Mouse (Mus musculus) cerebral cortex, adult 2 months (tissue): ENCODE measurements around the gene Thsd4.

Experiments used
- WGBS: fragments of 180-500 bp; shearing (Covaris S2); methylation state at CpG from one replicate; pipeline ENCODE4 v1.1.7; 2018; 5-methylcytosine and 5-hydroxymethylcytosine counted together

Gene Thsd4

DNA sequence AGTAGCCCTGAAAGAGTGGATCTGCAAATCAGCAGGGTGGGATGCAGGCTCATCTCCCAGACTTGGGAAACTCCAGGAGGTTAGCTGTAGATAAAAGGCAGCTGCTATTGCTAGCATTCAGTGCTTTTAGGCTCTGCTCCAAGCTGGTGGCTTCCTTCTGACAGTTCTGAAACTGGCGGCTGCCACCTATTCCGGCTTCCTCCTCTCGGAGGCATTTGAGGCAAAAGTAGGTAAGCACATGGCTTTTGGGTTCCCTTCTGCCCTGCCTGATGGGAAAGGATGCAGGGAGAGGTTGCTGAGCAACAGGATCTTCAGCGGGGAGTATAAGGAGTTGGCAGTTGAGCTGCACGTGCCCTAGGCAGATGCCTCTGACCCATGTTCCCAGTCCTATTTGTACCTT is 65.2 kb downstream of the Thsd4 start:
- 12% methylated on average over 5 of the region's 5 CpGs for WGBS

DNA sequence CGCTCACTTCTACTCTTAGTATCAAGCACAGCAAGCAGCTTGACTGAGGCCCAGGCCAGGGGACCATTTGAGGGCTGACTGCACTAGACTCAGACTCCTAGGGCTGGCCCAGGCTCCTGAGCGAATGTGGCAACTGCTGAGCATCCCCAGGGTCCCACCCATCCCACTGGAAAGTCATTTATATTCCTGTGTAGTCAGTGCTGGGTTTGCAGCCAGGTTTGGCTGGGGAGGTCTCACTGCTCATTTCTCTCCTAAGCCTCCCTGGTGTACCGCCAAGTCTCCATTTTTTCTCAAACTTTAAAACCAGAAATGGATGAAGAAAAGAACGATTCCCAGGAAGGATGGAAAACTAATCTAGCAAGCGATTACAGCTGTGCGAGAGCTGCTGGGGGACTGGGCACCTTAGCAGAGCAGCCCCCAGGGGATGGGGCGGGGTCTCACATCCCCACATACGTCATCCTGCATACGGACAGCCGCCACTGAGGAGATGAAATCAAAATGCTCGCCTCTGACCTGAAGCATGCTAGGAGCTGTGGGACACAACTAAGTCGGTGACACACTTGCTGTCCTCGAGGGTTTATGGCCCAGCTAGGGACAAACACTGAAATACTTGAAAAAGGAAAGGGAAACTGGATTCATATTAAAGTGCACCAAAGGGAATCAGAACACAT is 67.3 kb downstream of the Thsd4 start:
- 85% methylated on average over 13 of the region's 13 CpGs for WGBS

DNA sequence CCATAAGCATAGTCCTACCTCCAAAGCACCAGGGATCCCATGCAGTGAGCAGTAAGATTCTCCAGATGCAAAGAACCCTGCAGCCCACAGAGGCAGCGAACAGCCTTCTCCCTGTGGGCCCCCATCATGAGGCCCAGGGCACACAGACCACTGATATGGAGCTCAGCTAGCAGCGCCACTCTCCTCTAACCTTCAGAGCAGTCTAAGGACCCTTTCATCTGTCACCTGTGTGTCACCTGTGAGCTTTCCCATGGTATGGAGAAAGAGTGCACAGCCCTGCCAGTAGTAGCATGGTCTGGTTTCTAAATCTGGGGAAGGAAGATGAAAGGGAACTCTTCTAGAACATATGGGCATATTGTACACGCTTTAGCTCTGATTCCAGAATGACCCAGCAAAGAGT is 72.3 kb downstream of the Thsd4 start:
- 80% methylated on average over 3 of the region's 3 CpGs for WGBS

DNA sequence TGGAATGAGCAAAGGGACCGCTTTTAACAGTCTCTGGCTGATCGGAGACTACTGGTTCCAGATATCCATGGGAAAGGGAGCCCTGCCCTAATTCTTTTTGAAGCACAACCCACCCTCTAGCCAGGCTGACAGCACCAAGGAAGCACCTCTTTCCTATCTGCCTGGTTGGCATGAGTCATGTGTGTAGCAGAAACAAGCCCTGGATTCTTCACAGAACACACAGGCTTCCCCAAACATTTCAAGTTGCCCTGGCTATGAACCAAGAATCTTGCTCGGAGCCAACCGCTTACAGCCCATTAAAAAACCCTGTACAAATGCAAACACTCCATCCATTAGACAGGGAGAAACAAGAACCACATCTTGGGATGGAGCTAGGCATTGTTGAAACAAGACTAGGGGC is 76.0 kb downstream of the Thsd4 start:
- WGBS, result 50% methylated on average over 4 of the region's 4 CpGs

DNA sequence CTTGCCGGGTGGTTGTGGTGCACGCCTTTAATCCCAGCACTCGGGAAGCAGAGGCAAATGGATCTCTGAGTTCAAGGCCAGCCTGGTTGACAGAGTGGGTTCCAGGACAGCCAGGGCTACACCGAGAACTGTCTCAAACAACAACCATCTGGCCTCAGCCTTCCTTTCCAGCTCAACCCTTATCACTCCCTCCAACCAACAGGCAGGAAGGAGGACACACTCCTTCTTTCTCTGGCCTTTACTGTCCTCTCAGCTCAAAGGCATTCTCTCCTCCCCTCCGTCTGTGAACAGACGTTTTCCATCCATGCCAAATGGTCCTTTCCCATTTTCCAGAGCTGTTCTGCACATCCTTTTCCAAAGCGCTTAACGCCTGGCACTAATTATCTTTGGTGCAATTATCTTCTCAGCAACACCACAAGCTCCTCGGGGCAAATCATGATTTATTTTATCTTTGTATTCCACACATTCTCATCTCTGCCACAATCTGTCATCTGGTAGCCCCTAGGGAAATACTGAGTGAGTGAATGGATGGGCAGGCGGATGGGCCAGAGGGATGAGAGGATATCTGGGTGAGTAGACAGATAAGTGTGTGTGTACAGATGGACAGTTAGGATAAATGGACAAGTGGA is 80.5 kb downstream of the Thsd4 start:
- WGBS, result 89% methylated on average over 10 of the region's 10 CpGs

DNA sequence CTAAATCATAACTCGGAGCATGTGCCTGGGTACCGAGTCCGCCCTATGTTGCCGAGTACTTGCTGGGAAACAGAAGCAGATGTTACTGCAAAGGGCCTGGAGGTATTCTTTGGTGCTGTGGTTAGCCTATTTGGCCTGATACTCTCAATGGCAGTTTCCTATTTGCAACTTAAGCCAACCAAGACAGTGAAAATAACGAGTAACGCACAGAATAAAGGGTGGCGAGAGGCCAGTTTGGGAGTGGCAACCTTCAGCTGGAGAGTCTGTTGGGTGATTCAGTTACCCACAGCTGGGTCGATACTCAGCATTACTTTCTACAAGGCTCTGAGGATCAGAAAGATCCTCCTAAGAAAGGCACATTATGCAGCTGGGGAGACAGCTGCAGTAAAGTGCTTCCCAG is 81.3 kb downstream of the Thsd4 start:
- WGBS, result 83% methylated on average over 8 of the region's 8 CpGs

DNA sequence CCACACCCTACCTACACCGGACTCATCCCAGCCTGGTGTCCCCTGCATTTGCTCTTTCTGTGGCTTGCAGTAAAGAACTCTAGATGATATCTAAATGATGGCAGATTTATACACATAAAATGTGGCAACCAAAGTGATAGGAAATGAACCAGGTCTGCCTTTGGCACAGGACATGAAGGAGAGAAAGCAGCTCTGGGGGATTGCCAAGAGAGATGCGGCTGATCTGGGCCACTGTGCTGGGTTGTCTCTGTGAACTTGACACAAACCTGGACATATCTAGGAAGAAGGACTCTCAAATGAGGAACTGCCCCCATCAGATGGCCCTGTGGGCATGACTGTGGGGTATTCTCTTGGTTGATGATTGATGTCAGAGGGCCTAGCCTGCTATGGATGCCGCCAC is 85.6 kb downstream of the Thsd4 start:
- WGBS, result 97% methylated on average over 3 of the region's 3 CpGs

DNA sequence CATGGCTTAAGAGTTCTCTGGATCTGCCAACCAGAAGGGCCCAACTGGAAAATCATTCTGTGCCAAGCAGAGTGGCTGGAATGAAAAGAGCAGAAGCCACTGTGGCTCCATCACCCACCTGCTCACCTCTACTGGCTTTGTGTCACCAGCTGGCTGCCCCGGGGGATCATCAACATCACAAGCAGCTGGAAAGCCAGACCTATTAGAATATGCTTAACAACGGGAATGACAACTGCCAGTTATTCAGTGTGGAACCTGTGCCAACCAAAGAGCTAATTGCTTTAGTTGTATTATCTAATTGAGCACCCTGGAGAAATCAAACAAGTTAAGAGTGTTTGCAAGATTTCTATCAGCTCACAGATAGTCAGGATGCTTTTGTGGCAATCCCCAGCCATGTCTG is 87.8 kb downstream of the Thsd4 start:
- WGBS, result 60% methylated on average over 2 of the region's 2 CpGs

DNA sequence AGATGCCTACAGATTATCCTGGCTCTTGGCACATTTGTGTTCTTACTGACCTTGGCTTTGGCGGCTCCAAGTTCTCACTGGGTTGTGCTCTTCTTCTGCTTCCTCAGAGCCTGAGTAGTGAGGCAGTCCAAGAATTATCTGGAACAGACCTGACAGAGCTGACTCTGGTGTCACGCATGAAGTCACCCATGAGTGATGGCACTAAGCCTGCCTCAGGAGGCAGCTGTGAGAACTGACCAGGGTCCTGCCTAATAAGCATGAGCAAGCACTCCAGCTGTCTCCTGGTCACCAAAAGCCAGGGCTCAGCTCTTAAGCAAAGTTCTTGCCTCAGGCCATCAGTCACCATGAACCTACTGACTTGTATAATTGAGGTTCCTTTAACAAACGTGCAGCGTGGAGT is 89.9 kb downstream of the Thsd4 start:
- 98% methylated on average over 4 of the region's 4 CpGs for WGBS

DNA sequence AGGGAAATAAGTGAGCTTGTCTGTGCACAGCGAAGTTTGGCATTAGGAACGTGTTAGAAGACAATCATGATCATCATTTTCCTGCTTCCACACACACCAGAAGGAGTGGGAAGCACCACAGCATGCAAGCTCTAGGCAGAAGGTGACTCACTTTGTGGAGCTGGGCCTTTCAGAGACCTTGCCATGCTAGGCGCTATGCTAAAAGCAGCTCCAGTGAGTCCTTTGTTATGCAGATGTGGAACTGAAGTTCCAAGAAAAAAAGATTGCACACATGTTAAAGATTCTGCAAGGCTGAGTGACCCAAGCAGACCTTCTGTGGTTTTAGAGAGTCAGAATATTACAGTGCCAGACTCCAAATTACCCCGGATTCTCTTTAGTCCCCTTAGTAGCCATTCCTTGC is 91.8 kb downstream of the Thsd4 start:
- 67% methylated on average over 4 of the region's 4 CpGs for WGBS

DNA sequence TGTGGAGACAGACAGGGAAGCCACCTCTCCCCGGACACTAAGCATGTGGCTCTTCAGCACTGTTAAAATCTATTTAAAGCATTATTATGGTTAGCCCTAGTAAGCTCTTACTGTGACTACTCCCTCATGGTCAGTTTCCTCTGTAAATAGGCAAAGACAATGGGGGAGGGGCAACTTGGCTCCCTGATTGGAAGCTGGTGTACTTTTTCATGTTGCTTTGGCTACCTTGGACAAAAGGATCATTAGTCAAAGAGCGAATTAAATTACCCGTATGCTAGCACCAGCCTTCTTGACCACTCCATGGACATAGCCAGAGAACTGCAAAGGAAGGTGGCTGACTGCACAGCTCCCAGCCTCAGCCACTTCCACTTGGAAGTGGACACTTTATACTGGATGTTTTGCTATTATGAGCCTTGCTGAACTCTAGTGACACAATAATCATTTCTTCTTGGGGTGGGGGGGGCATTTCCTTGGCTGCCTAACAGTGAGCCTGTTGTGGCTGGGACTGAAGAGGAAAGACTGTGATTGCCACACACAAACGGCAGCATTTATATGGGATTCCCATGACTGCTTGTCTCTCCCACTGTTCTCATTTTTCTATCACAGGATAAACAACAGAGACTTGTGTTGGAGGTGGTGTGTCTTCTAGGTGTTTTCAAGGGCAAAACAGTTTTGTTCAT is 107.6 kb downstream of the Thsd4 start:
- WGBS, result 57% methylated on average over 4 of the region's 4 CpGs

DNA sequence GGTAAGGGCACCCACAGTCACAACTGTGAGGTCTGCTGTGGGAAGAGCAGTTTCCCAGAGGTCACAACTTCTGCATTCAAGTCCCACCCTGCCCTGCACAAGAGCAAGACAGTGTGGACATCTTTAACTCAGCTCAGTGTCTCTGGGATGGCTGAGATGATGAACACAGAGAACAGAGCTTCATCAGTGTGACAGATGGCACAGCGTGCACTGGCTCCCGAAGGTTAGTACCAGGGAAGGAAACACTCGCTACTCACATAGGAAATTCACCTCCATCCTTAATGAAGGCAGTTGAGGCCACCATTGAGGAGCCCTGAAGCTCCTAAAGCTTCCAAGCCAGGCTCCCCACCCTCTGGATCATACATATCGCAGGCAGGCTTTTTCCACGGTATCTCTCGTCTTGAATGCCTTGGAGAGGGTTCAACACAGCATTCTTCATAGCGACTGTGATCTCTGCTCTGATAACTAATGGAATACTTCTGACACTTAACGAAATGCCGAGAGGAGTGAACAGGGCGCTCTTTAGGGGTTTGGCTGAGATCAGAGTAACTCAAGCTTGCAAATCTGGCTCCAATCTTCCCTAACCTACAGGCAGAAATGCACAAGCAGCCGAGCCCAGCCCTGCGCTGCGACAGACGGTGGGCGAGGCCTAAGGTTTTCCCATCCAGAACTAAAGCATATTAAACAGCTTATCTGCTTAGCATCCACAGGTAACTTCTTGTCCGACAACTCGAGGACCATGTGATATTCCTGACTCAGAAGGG is 110.8 kb downstream of the Thsd4 start:
- WGBS, result 73% methylated on average over 17 of the region's 17 CpGs

DNA sequence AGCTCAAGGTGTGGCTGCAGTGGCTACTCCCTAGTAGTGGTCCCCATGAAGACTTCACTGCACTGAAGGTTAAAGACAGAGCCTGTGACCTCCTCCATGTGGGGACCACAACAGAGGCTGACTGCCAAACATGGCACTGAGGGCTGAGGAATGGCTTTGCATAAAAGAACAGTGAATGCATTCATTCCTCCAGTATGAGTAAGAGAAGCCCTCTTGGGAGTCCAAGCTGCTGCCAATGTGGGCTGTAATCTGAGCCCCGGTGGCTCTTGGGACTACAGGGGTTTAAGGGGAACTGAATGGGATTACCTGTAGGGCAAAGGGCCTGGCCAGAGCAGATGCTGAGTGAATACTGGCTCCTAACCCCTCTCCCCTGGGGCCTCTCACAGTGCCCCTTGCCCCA is 114.5 kb downstream of the Thsd4 start:
- 37% methylated on average over 1 of the region's 1 CpGs for WGBS

DNA sequence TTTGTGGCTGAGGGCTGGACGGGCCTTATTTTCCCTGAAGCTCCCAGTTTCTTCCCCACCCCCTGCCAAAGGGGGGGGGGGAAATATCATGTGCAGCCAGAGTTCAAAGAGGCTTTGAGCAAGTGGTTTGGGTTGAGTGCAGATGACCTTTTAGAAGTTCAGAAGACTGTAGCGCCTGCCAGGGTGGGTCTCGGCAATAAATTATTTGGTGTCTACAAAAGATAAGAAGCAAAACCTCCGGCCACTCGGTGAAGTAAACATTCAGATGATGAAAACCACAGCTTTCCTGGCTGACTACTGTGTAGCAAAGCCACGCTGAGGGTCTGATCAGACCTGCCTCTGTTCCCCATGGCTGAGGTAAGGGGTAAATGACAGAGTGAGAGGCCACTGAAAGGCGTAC is 116.1 kb downstream of the Thsd4 start:
- WGBS, result 86% methylated on average over 7 of the region's 7 CpGs

DNA sequence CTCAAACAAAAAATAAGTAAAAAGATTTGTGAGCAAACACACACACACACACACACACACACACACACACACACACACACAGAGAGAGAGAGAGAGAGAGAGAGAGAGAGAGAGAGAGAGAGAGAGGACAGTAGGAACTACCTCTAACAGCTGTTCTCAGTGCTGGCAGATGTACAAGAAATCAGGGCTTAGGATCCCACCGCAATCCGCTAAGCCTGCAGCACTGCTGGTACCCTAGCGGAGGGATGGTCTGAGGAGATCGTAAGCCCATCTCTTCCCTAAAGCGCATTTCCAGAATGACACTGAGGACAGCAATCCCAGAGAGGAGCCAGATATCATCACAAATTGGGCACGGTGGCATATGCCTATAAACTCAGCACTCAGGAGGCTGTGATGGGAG is 119.2 kb downstream of the Thsd4 start:
- WGBS, result 95% methylated on average over 6 of the region's 6 CpGs

DNA sequence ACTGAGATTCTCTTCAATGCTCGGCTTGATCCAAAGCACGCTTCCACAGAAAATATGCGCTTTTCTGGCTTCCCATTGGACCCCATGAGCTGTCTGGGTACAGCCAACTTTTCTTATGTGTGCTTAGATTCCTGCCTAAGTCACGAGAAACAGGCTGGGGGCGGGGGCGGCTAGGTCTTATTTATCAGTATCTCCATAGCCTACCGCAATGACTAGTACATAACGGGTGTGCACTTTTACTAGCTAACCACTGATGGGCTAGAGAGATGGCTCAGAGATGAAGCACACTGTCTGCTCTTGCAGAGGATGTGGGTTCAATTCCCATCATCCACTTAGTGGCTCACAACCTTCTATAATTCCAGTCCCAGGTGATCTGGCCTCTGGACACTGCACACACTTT is 121.8 kb downstream of the Thsd4 start:
- 95% methylated on average over 8 of the region's 8 CpGs for WGBS

DNA sequence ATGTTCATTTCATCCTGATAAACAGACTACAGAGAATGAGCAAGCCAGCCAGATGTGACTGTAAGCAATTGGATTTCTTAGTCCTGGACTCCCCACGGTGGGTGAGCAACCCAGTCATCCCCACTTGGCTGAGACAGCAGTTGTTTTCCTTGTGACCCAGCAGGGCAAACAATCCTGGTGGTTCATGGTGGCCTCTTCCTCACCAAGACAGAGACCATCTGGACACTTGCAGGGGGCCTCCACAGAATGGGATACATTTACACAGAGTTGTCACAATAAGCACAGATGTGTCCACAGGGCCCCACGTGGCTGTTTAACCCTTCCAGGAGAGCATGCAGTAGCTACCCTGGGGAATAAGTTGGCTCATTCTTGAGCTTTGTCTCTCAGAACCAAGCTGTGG is 123.8 kb downstream of the Thsd4 start:
- WGBS, result 49% methylated on average over 2 of the region's 2 CpGs

DNA sequence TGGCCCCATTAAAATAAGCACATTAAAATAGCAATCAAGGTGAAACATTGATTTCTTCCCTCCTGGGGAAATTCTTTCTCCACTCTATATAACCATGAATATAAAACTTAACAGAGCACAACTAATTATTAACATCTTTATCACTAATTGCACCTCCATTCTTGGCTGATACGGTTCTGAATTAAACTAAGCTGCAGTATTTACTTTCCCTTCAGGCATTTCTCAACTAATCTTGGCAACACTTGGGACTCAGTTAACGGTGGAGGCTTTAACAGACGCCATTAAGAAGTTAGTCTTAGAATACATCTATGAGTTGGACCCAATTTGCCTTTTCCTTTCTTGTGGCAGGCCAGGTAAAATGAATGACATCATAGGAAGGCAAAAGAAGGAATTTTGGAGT is 125.8 kb downstream of the Thsd4 start:
- WGBS, result 85% methylated on average over 3 of the region's 3 CpGs

DNA sequence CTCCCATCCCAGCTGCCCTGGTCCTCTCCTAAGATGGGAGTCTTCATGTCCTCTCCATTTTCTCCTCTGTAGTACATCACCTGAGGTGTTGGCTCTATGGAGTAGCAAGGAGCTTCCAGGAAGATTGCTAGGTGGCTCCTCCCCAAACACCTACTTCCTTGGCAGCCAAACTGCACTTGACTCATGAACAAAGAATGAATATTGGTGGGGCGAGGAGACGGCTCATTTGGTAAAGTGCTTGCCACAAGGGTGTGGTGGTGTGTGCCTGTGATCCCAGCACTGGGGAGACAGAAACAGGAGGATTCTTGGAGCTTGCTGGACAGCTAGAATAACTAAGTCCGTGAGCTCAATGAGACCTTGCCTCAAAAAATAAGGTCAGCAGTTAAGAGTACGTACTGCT is 128.9 kb downstream of the Thsd4 start:
- 81% methylated on average over 4 of the region's 4 CpGs for WGBS

DNA sequence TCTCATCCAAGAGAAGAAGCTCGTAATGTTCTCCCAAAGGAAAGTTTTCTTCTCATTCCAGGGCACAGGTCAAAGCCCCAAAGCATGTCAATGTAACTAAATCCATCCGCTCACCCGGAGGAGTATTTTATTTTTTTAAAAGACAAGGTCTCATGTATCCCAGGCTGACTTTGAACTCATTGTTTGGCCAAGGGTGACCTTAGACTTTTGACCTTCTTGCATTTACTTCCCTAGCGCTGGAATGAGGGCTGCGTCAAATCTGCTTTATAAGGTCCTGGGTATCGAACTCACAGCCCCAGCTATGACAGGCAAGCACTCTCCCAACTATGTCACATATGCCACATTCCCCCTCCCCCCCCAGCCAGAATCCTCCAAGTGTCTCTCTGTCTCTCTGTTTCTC is 137.1 kb downstream of the Thsd4 start:
- WGBS, result 90% methylated on average over 6 of the region's 6 CpGs

DNA sequence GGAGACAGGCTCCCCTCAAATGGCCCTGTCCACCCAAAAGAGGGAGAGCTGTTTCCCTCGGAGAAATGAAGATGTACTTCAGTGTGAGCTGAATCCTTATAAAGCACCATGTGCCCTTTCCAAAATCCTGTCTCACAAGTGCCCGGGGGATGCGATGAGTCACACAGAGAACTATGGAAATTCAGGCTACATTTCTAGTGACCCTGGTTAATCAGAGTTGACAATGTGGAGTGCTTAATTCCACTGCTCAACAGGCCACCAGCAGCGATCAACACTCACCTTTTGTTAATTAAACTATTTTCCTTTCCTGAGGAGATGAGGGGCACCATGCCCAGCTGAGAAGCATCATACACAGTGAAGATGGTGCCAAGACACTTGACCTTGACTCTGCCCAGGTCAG is 138.9 kb downstream of the Thsd4 start:
- 41% methylated on average over 4 of the region's 4 CpGs for WGBS

DNA sequence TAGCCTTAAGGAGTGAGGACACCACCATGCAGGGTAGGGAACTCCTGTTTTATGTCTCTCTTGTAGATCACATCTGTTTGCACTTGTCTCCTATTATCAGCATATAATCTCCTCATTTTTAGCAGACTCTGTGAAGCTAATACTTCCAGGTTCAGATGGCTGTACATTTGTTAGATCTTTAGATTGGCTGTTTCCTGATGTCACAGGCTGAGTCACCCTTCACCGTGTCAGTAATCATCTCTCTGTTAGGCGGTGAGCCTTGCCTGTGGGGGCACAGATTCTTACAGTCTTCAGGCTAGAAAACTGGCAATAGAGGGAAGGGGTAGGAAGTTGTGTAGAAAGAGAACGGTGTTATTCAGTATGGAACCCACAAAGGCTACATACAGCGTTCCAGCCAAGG is 139.3 kb downstream of the Thsd4 start:
- WGBS, result 41% methylated on average over 4 of the region's 4 CpGs

DNA sequence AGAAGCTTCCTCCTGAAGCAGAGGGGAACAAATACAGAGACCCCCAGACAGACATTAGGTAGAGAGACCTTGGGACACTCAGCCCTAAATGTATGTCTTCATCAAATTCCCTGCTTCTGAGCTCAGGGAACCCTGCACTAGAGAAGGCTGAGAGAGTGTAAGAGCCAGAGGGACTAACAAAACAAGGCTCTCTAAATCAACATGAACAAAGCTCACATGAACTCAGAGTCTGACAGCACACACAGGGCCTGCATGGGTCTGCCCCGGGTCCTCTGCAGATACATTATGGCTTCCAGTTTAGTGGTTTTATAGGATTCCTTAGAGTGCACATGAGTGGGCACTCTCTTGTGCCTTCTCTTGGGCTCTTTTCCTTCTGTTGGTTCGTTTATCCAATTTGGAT is 140.8 kb downstream of the Thsd4 start:
- 87% methylated on average over 2 of the region's 2 CpGs for WGBS
